Mouse (Mus musculus) lung, postnatal 10 days (tissue): ENCODE data around the gene Msl1.

ENCODE experiments used
- DNase-seq: peaks from one replicate; pipeline ENCODE4 v3.0.0; 2021

The Msl1 gene

DNA sequence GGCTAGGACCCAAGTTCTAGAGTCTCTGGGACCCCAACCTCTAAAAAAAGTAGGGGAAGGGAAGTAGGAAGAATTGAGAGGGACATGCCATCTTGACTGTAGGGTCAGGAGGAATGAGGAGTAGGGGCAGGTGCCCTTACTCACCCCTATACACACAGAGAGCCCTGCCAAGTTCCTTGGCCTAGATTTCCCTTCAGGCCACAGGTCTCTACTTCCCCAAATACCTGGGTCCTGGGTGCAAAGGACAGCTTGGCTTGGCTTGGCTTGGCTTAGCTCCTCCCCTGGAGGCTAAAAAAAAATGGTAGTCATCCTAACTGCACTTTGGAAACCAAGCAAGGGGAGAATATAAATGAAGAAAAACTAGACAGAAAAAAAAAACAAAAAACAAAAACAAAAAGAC is 30.6 kb upstream of the Msl1 start:
- DNase-seq = no peak

DNA sequence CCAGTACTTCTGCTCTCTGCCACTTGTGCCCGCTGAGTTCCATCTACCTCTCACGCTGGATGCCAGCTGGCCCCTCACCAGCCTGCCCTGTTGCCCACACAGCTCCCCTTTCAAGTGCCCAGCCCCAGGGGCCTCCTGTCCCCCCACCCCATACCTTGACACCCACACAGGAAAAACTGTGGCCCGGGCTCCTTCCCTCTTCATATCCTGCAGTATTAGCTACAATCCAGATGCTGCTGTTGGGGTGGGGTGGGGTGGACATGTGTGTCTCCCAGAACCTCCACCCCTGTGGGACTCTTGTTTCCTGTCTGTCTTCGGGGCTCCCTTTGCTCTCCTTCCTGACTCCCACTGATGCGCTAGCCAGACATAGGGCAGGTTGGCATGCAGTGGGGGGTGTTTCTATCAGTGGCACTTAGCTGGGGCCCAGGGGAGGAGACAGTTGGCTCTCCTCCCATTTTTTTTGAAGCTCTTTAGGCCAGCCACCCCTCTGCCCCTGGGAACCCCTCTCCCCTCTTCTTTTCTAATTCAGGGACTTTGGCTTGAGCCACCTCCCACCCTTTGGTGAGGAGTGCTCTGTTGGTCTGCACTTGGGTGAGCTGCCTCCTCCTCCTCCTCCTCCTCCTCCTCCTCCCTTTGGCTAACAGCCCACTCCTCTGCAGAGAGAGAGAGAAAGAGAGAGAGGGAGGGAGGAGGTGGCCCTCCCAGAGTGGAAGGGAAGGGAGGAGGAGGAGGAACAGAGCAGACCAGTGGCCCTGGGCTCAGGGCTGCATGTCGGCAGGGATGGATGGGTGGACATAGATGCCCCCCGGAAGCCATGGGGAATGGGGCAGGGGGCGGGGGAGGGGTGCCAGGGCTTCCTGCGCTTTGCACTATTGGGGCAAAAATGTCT is 29.7 kb upstream of the Msl1 start:
- DNase-seq = peak; percentile 62

DNA sequence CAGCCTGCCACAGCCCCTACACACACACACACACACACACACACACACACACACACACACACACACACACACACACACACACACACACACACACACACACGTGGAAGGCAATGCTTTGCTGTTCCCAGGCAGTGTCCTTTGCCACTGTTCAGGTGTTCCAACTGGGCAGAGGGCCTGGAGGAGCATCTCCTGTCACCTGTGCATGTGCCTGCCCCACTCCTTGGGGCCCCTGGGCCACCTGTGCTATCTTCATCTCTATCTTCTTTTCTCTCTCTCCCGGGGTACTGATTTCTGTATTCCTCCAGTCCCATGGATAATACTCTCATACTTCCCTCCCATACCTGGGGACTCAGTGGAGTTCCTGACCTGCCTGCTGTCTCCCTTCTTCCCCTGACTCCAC is 29.0 kb upstream of the Msl1 start:
- DNase-seq = no peak

DNA sequence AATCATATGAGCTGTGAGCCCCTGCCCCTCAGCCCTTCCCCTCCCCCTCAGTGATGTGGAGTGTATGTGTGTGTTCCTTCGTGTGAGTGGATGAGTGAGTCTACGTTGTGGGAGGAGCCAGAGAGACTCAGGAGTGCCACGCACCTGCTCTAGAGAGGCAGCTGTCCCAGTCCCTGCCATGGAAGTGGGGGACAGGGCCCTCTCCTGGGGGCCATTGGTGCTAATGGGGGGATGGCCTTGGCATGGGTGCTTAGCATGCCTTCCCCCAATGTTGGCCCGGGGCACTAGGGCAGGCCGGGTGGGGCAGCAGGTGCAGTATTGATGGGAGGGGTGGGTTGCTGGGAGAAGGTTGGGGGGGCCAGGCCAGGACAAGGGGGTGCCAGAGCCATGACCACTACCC is 28.5 kb upstream of the Msl1 start:
- peak; percentile 36 for DNase-seq

DNA sequence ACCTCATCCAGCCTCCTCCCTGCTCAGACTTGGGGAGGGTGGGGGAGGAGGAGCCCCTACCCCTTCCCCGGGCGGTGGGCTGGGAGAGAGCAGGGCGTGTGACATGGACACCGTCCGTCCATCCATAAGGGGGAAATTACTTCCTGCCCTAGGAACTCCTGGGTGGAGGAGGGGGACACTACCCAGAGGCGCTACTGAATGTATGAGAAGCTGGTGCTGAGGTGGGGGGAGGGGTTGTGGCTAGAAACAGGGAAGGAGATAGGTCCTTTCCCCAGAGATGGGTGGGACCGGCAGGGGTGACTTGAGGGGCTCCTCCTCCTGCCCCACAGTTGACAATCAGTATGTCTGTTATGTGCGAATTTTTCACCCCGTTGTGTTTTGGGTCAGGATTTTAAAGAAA is 28.0 kb upstream of the Msl1 start:
- peak; percentile 69 for DNase-seq

DNA sequence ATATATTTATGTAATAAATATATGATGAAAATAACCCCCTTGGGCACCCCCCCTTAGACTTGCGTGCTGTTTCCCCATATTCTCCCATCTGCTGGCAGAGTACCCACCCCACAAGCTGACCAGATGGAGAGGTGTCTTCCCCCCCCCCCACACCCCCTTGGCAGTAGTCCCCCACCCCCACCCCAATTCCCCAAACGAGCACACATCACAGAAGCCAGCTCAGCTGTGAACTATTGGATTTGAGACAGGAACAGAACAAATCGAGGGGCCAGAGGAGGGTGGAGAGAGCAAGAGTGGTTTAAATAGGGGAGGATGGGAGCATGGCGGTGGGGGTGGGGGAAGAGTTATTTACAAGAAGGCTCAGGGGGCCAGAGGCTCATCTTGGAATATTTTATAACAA is 27.6 kb upstream of the Msl1 start:
- peak; percentile 12 for DNase-seq

DNA sequence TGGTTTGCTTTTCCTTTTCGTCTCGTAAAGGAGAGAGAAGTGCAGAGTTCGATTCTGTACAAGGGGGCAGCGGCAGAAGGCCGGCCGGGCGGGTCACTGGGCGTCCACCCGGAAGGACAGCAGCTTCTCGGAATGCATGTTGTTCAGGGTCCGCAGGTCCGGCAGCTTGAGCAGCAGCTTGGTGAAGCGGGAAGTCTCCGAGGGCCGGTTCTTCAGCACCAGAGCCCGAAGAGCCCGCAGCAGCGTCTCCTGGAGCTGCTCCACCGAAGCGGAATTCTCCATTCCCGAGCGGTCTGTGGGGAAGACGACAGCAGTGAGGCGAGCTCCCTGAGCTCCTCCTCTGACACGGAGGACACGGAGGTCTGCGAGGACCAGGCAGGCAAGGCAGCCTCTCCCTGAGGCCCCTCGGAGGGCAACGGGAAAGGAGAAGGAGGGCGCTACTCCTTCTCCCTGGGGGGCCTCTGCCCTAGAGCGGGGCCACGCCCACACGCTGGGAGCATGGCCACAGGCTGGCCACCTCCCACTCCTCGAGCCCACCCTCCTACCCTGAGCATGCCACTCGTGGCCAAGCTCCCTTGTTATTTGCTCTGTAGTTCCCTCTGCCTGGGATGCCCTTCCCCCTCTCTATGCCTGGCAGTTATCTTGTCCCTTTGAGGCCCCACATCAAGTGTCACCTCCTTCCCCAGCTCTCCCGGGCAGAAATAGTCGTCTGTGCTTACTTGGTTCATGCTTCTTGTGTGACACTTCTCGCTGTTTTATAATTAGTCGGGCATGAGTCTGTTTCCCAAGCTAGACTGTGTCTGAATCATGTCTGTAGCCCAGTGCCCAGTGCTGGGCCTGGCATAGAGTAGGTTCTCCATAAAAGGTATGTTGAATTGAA is 26.9 kb upstream of the Msl1 start:
- DNase-seq = peak; percentile 48

DNA sequence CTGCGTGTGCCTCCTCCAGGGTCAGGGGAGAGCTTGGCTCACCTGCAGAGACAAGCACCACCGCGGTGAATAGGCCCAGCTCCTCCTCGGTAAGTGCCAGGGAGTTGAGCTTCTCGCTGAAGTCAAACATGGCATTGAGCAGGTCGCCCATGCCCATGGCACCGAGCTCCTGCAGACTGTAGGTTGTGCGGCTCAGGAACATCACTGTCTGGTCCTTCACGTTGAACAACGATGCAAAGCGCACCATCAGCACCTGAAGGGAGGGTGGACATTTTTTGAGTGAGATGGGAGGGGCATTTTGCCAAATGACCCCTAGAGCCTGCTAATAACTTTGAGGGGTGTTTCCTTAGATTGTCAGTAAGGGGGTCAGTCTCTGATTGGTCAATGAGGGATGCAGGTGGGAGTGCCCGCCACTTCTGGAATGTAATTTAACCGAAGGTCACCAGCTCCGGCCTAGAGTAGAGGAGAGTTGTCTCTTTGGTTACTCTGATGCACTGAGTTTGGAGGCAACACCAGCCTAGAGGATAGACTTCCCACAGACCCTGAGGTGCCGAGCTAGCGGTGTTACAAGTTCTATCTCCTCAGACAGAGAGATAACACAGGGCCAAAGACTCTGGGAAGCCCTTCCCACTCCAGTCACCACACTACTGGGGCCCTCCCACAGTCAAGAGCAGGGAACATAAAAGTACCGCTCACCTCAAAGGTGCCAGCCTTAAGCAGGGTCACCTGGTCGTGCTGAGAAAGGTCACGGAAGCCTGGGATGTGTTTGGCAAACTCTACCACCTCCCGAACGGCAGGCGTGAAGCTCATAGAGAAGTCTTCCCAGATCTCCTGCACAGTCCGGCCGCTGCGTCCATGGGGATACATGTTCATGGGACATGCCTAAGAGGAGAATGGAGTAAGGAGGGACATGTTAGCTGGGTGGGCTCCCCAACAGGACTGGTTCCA is 26.0 kb upstream of the Msl1 start:
- peak; percentile 13 for DNase-seq

DNA sequence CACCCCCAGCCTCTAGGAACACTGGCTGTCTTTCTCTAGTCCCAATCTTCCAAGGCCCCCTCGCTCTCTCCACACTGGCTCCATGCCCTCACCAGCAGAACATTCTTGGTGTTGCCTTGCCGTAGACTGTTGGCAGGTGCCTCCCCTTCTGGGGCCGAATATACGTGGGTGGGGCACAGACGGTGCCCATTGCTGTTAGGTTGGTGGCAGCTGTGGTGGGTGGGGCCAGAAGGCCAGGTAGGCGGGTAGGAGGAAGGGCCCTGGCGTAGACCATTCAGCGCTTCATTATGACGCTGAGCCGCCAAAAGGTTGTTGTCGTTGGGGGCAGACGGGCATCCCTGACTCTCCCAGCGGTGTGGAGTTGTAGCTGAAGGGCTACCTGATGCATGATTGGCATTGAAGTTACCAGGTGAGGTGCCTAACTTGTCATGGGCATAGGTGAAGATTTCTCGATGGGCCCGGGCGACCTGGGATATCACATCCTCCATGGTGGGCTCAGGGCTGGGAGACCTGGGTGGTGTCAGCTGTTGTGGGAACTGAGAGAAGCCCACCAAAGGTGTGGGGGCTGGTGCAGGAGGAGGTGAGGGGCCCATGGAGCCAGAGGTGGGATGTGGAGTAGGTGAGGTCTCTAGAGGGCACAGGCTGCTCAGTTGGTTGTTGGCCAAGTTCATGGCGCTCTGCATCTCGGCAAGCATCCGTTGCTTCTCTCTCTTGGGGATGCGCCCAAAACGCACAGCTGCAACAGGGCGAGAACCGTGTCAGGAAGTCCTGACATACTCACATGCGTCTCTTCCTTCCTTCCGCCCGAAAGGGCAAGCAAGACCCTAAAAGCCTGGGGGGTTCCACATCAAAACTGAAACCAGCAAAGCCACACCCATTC is 25.0 kb upstream of the Msl1 start:
- peak; percentile 46 for DNase-seq

DNA sequence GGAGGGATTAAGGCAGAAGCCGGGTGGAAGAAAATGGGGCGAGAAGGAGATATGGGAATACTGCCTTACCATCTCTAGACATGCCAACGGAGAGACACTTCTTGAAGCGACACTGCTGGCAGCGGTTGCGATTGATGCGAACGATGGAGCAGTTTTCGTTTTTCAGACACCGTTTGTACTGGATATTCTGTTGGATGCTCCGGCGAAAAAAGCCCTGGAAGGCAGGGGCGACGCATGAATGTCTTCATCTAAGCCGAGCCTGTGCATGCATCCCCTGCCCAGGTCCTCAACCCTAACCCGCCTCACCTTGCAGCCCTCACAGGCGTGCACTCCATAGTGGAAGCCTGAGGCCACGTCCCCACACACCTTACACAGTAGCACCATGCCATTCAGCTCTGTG is 24.2 kb upstream of the Msl1 start:
- no peak for DNase-seq

DNA sequence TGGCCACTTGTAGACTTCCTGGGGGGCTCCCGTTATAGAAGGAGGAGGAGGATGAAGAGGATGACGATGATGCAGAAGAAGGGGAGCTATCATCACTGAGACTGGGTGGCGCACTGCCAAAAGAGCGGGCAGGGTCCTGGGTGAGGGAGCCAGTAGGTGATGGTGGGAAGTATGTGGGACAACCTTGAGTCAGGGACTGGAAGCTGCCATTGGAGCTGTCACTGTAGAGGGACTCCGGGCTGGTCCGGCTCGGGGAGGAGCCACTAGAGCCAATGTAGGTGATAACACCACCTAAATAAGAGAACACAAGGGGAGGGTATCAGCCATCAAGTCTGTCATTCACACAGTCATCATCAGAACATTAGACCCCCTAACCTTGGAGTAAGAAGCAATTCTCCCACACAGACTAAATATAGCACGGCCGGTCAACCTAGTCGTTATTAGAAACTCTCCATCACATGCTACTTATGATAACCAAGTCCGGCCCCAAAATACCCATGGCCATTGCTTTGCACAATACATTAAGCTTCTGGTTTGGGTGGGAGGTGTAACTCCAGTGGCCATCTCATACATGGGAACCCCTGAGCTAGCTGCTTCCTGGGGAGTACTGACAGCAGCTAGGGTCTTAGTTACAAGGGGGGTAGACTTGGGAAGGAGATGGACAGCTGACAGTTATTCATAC is 23.3 kb upstream of the Msl1 start:
- DNase-seq = peak; percentile 37

DNA sequence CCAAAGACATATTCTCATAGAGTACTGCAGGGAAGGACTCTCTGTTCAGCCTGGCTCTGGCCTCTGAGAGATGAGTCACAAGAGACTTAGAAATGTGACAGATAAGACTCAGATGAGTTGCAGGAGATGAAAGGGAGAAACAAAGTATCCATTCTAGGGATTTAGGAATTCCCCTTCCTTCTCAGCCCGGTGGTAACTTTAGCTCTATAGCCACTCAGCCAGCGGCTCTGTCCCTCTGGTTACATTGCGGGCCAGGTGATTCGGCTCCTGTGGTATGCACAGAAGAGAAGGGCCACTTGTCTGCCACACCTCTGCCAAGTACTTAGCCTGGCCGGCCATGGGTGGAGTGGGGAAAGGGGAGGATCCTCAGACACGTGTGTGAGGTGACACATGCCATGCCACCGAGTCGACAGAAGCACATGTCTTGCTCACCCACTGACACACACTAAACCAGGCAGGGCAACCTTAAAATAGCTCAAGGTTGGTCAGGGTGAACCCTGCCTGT is 22.6 kb upstream of the Msl1 start:
- peak; percentile 84 for DNase-seq

DNA sequence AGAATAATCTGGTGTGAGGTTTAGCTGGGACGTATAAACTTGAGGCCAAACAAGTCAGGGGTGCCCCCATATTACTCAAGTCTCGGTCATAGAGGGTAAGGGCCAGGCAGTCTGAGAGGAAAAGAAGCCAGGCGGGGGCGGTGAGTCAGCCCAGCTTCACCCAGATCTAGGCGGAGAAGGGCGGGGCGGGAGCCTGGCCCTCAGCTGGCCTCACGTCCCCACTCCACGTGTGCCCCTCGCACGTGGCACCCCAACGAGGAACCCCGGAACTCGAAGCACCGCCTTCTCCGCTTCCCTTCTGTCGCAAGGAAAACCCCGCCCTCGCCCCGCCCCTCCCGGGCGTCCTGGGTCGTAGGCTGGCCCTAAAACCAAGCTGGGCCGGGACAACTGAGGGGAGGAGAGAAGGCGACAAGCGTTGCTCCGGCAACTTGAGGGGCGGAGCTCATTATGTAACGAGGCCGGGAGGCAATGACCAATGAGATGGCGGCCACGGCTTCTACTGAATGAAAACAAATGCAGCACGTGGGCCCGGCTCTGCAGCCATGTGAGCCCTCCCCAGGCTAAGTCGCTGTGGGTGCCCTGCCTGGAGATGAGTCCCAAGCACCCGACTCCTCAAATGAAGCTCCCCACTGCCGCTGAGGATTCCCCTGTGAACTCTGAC is 21.6 kb upstream of the Msl1 start:
- DNase-seq = peak; percentile 100

DNA sequence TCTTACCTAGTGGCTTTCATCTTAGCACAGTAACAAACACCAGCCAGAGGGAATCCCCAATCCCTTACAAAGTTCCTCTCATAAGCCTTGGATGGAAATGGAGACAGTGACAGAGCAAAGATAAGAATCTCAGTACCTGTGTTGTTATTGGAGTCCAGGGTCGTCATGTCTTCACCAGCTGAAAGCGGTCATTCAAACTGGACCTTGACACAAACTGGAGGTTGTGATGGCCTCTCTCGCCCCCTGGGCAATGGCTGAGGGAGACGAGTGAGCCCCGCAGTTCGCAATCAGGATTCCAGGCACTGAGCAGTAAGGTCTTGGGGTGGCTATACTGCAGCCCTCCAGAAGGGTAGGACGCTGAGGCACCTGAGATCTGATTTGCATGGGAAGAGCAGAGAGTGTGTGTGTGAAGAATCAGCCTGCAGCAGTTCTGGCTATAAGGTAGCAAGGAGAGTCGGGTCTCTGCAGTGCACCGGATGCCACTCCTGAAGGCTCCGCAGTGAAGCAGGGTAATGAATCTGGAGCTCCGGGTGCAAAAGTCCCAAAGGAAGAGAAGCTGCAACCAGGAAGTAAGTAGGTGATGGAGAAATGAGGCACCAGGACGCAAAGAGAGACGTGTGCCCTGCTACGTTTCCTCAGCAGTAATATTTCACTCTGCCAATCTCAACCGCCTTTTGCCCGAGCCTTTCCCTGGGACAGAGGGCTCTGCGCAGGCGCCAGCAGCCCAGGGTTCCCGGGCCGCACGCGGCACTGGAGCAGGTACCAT is 20.6 kb upstream of the Msl1 start, which contains the start of gene Nr1d1:
Gene Nr1d1, minus strand, starts transcription at position 752 of the 766 bp plus-strand sequence.
- DNase-seq = no peak

DNA sequence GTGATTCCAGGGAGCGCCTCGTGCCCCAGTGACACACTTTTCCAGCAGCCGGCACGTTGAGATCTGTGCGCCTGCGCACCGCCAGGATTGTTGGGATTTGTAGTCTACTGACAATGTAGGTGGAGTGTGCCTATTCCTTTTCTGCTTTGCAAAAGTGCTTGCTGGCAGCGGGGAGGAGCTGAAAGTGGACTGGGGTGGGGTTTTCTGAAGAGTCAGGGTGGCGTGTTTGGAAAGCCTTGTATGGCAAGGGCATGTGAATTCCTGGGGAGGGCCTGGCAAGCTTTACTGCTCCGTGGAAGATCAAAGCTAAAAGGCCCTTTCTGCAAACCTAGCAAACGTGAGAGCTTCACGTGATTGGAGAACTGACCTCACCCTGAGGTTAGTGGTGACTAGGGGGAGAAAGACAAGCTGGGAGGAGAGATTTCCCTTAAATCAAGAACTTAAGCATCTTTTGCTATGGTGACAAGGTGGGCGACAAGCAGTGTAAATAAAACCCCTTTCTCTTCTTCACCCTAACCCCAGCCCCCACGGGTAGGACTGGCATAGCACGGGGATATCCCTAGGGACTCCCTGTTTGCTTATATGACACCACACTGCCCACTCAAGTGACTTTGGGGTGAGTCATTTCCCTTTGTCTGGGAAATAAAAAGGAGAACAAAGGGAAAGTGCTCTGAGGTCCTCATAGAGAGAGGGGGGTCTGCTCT is 19.8 kb upstream of the Msl1 start:
- peak; percentile 99 for DNase-seq

DNA sequence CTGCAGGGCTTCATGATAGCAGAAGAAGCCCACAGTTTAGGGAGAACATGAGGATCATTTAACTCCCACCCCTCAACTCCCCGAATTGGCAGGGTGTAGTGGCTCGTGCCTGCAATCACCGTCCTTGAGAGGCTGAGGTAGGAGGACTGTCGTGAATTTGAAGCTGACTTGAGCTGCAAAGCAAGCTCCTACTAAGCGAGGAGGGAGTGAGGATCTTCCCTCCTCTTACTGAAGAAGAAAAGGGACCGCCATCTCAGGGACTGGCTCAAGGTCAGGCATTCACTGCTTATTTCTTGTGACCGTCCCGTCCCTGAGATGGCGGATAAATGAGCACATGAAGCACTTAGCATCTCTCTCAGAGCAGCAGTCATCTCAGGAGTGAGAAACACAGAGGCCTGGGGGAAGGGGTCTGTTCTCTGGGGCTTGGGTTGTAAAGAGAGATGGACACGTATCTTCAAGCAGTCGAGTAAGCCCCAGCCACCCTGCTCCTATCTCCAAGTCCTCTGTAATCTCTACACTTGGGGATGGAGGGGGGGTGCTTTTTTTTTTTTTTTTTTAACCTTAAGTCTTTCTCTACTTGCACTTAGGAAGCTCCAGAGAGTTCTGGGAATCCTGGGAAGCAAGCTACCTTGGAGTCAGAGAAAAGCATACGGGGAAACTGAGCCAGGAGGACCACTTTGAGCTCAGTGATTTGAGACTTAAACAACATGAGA is 19.1 kb upstream of the Msl1 start:
- no peak for DNase-seq

DNA sequence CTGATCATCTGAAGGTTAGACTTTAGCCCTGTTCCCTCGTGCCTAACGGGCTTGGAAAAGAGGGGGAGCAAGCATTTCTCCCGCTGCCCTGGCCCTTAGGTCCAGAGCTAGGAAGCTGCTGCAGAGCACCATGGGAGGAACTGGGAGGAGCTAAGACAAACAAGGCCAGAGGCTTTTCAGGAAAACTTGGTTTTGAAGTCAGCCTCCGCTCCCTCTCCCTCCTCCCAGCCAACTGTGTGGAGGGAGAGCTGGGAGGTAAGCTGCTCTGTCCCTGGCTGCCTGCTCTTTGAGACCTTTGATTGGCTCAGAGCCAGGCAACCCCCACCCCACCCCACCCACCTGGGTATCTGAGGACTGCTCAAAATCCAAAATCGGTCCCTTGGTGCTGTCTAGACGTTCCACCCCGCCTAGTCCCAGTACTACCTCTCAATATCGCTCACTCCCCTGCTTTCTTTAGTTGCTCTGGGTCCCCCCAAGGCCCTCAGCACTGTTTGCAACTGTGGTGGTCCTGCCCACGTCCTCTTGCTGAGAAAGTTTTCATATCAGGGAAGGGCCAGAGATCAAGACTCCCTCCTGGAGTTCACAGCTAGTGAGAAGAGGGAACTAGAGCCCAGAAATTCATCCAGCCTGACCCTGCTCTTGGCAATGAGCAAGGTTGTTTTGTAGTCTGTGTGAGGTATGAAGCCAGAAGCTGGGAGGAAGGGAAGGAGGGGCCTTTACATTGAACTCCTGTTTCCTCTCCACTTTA is 18.3 kb upstream of the Msl1 start:
- DNase-seq = peak; percentile 84
